Comparison of ENCODE assay signal across 19 mouse cellular contexts in the genomic region with DNA sequence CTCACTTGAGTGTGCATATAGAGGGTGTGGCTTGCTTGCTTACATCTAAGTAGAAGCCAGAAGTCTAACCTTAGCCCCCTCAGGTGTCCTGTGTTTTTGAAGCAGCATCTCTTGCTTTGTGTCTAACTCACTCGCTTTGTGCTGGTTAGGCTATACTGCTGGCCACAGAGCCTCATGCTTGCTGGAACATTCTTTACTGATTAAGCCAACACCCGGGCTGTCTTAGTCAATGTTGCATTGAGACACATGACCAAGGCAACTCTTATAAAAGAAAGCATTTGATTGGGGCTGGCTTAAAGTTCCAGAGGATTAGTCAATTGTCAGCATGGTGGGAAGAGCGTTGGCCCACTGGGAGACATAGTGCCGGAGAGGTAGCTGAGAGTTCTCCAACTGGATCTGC. TPM values are rescaled to one million over a fixed set of nuclear protein-coding genes. Genes with fewer than 3 reads are reported as not detected.
"Had no signal": no experiment of that assay in that cellular context is flagged by ENCODE, and none has a peak within 500 bp of the region (broad histone marks: within the 10 kb centered on the region; RNA-seq: fewer than 3 reads in every experiment).

No protein-coding gene starts in this region.

- DNase-seq: kidney, postnatal 14 days; lung, adult 2 months; right cerebral cortex, adult 18-20 months; right cerebral cortex, postnatal 25 days had no signal

- H3K9ac ChIP-seq: kidney, embryonic 15.5 days; midbrain, embryonic 13.5 days; neural tube, embryonic 15.5 days had no signal

- H3K9me3 ChIP-seq: kidney, embryonic 15.5 days; limb, embryonic 10.5 days; midbrain, embryonic 13.5 days; neural tube, embryonic 15.5 days had no signal

- H3K36me3 ChIP-seq: midbrain, embryonic 13.5 days; neural tube, embryonic 15.5 days had no signal

- ATAC-seq: lung, postnatal 0 days; midbrain, embryonic 13.5 days had no signal

- H3K4me1 ChIP-seq: neural tube, embryonic 15.5 days had no signal

- H3K4me3 ChIP-seq: kidney, embryonic 15.5 days; limb, embryonic 10.5 days; midbrain, embryonic 13.5 days; neural tube, embryonic 15.5 days had no signal

- H3K4me2 ChIP-seq: kidney, embryonic 15.5 days; midbrain, embryonic 13.5 days; neural tube, embryonic 15.5 days had no signal

- H3K27ac ChIP-seq: kidney, embryonic 15.5 days; limb, embryonic 10.5 days; midbrain, embryonic 13.5 days; neural tube, embryonic 15.5 days had no signal

- H3K27me3 ChIP-seq: kidney, embryonic 15.5 days; midbrain, embryonic 13.5 days; neural tube, embryonic 15.5 days had no signal

RNA-seq across cellular contexts. Expression of gene Prg2, which starts 38.5 kb away (rescaled TPM):
- total RNA-seq: layer of hippocampus, adult 8-10 months; layer of hippocampus, postnatal 14 days; left cerebral cortex, adult 18-20 months; left cerebral cortex, postnatal 14 days; midbrain, postnatal 0 days had no signal
- polyA plus RNA-seq: lung, postnatal 0 days; midbrain, postnatal 0 days; neural tube, embryonic 11.5 days had no signal

RNA-seq across cellular contexts. Expression of gene Prg3, which starts 46.2 kb away (rescaled TPM):
- total RNA-seq: layer of hippocampus, adult 8-10 months; layer of hippocampus, postnatal 14 days; left cerebral cortex, adult 18-20 months; left cerebral cortex, postnatal 14 days; midbrain, postnatal 0 days had no signal
- polyA plus RNA-seq: kidney, embryonic 15.5 days; large intestine, adult 2 months; limb, embryonic 14.5 days; lung, adult 2 months; lung, postnatal 0 days; midbrain, embryonic 13.5 days; midbrain, postnatal 0 days; neural tube, embryonic 11.5 days; neural tube, embryonic 15.5 days; small intestine, adult 2 months had no signal

RNA-seq across cellular contexts. Expression of gene Rtn4rl2, which starts 55.3 kb away (rescaled TPM):
- total RNA-seq: megakaryocyte progenitor cell, adult 5-6 weeks had no signal
